In the genomic region with DNA sequence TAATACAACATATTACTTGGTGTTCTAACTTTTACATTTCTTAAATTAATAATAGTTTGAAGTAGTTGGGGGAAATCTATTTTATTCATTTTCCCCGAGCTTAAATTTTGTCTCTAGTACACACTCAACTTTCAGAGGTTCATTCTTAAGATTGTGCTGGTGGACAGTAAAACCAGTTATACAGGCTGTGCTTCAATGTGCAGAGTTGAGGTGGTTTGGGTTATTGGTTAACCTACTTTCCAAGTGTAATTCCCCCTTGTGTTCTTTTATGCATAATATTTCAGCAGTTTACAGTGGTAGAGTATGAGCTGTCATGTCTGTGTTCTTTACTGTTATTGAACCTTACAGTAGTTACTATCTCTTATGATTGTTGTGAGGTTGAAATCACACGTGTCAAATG, we compare ENCODE assay signal across 12 mouse cellular contexts.
"Had no signal": no experiment of that assay in that cellular context is flagged by ENCODE, and none has a peak within 500 bp of the region (broad histone marks: within the 10 kb centered on the region; RNA-seq: fewer than 3 reads in every experiment).

No protein-coding gene starts in this region.

- H3K4me2 ChIP-seq: limb, embryonic 13.5 days; midbrain, embryonic 12.5 days; neural tube, embryonic 13.5 days had no signal

- DNase-seq: kidney, adult 18-20 months; kidney, postnatal 36 days; left cerebral cortex, postnatal 4 days; lung, adult 2 months; retina, postnatal 1 day; thymus, postnatal 36 days had no signal

- H3K9ac ChIP-seq: limb, embryonic 13.5 days; liver, embryonic 14.5 days; midbrain, embryonic 12.5 days; neural tube, embryonic 13.5 days had no signal

- H3K27me3 ChIP-seq: limb, embryonic 13.5 days; midbrain, embryonic 12.5 days; neural tube, embryonic 13.5 days had no signal

- ATAC-seq: hindbrain, postnatal 0 days; midbrain, embryonic 16.5 days had no signal

- H3K27ac ChIP-seq: hindbrain, postnatal 0 days; limb, embryonic 13.5 days; liver, embryonic 14.5 days; midbrain, embryonic 12.5 days; neural tube, embryonic 13.5 days had no signal

- H3K9me3 ChIP-seq: midbrain, embryonic 12.5 days had no signal

- H3K4me1 ChIP-seq: limb, embryonic 13.5 days; midbrain, embryonic 12.5 days had no signal

- H3K4me3 ChIP-seq: limb, embryonic 13.5 days; midbrain, embryonic 12.5 days; neural tube, embryonic 13.5 days had no signal
